Mouse (Mus musculus): Measurements from ENCODE around the gene Inpp5e. TPM values are rescaled to one million over a fixed set of nuclear protein-coding genes. Genes with fewer than 3 reads are reported as not detected.

Inpp5e gene
- total and polyA plus RNA-seq, 2 experiments, result 2.4 to 8.7 TPM

- Histone ChIP-seq H3K36me3 (ENCODE audit: control insufficient read depth, insufficient read depth, low read length) (peaks cover 33% of the 10 kb centered on the region), H3K4me1 (ENCODE audit: control insufficient read depth, insufficient read depth, low read length) (peaks cover 21% of the 10 kb centered on the region), H3K27me3 (ENCODE audit: control insufficient read depth, insufficient read depth, low read length) (no peaks in the 10 kb centered on the region), H3K79me2 (ENCODE audit: control insufficient read depth, insufficient read depth, low read length) (peaks cover 21% of the 10 kb centered on the region; the same call in 1 of the 2 replicates), H3K27ac (replicated peaks; ENCODE audit: insufficient read depth, low read depth, low read length) (peak overlapping the region; percentile 56), H3K9ac (ENCODE audit: low read depth, low read length) (no peak overlapping the region), H3K4me3 (ENCODE audit: insufficient read depth, low read depth, low read length) (no peak overlapping the region)
- WGBS, result 5% methylated on average over 5 of the region's 5 CpGs
- peak; percentile 100 for DNase-seq (ENCODE audit: extremely low read depth, low read depth, low spot score)
- TF ChIP-seq POLR2A (IDR thresholded peaks at IDR 0.05; ENCODE audit: extremely low read depth, insufficient read depth, low read length), result no peak
- no peak for TF ChIP-seq CTCF (IDR thresholded peaks at IDR 0.05; ENCODE audit: low read depth, low read length)
These were observed 2.0 kb upstream of the Inpp5e start for GRCm38 (mm10) chr2:26410931-26411411.

- Histone ChIP-seq H3K4me3 (ENCODE audit: insufficient read depth, low read depth, low read length) (no peak overlapping the region), H3K9ac (ENCODE audit: low read depth, low read length) (no peak overlapping the region), H3K4me1 (ENCODE audit: control insufficient read depth, insufficient read depth, low read length) (peaks cover 21% of the 10 kb centered on the region), H3K27me3 (ENCODE audit: control insufficient read depth, insufficient read depth, low read length) (no peaks in the 10 kb centered on the region), H3K79me2 (ENCODE audit: control insufficient read depth, insufficient read depth, low read length) (peaks cover 24% of the 10 kb centered on the region; the same call in 1 of the 2 replicates), H3K27ac (replicated peaks; ENCODE audit: insufficient read depth, low read depth, low read length) (no peak overlapping the region), H3K36me3 (ENCODE audit: control insufficient read depth, insufficient read depth, low read length) (peaks cover 25% of the 10 kb centered on the region)
- 81% methylated on average over 5 of the region's 5 CpGs for WGBS
- TF ChIP-seq CTCF (IDR thresholded peaks at IDR 0.05; ENCODE audit: low read depth, low read length) (no peak), POLR2A (IDR thresholded peaks at IDR 0.05; ENCODE audit: extremely low read depth, insufficient read depth, low read length) (no peak)
- DNase-seq (ENCODE audit: extremely low read depth, low read depth, low spot score), result no peak
These were observed 1.1 kb upstream of the Inpp5e start for GRCm38 (mm10) chr2:26410091-26410490.

- DNase-seq (ENCODE audit: extremely low read depth, low read depth, low spot score), result no peak
- Histone ChIP-seq H3K27ac (replicated peaks; ENCODE audit: insufficient read depth, low read depth, low read length) (no peak overlapping the region), H3K79me2 (ENCODE audit: control insufficient read depth, insufficient read depth, low read length) (peaks cover 27% of the 10 kb centered on the region; the same call in 1 of the 2 replicates), H3K9ac (ENCODE audit: low read depth, low read length) (no peak overlapping the region), H3K36me3 (ENCODE audit: control insufficient read depth, insufficient read depth, low read length) (peaks cover 23% of the 10 kb centered on the region), H3K27me3 (ENCODE audit: control insufficient read depth, insufficient read depth, low read length) (no peaks in the 10 kb centered on the region), H3K4me1 (ENCODE audit: control insufficient read depth, insufficient read depth, low read length) (peaks cover 21% of the 10 kb centered on the region), H3K4me3 (ENCODE audit: insufficient read depth, low read depth, low read length) (no peak overlapping the region)
- TF ChIP-seq POLR2A (IDR thresholded peaks at IDR 0.05; ENCODE audit: extremely low read depth, insufficient read depth, low read length), result no peak
- TF ChIP-seq CTCF (IDR thresholded peaks at IDR 0.05; ENCODE audit: low read depth, low read length), result no peak
- 60% methylated on average over 3 of the region's 3 CpGs for WGBS
These were observed 359 bp upstream of the Inpp5e start for GRCm38 (mm10) chr2:26409362-26409761.

GRCm38 (mm10) chr2:26403306-26403705, 5.7 kb downstream of the Inpp5e start:
- no peak for DNase-seq (ENCODE audit: extremely low read depth, low read depth, low spot score)
- H3K27ac ChIP-seq (replicated peaks; ENCODE audit: insufficient read depth, low read depth, low read length), result no peak overlapping the region
- no peak overlapping the region for H3K9ac ChIP-seq (ENCODE audit: low read depth, low read length)
- peaks cover 2% of the 10 kb centered on the region for H3K36me3 ChIP-seq (ENCODE audit: control insufficient read depth, insufficient read depth, low read length)
- TF ChIP-seq POLR2A (IDR thresholded peaks at IDR 0.05; ENCODE audit: extremely low read depth, insufficient read depth, low read length) (no peak), CTCF (IDR thresholded peaks at IDR 0.05; ENCODE audit: low read depth, low read length) (no peak)
- WGBS, result 68% methylated on average over 8 of the region's 8 CpGs
- H3K79me2 ChIP-seq (ENCODE audit: control insufficient read depth, insufficient read depth, low read length), result peaks cover 27% of the 10 kb centered on the region; the same call in 1 of the 2 replicates
- no peaks in the 10 kb centered on the region for H3K27me3 ChIP-seq (ENCODE audit: control insufficient read depth, insufficient read depth, low read length)
- no peak overlapping the region for H3K4me3 ChIP-seq (ENCODE audit: insufficient read depth, low read depth, low read length)
- peaks cover 21% of the 10 kb centered on the region for H3K4me1 ChIP-seq (ENCODE audit: control insufficient read depth, insufficient read depth, low read length)

- 86% methylated on average over 1 of the region's 1 CpGs for WGBS
- Histone ChIP-seq H3K79me2 (ENCODE audit: control insufficient read depth, insufficient read depth, low read length) (peaks cover 18% of the 10 kb centered on the region; the same call in 1 of the 2 replicates), H3K4me3 (ENCODE audit: insufficient read depth, low read depth, low read length) (no peak overlapping the region), H3K36me3 (ENCODE audit: control insufficient read depth, insufficient read depth, low read length) (peaks cover 6% of the 10 kb centered on the region), H3K9ac (ENCODE audit: low read depth, low read length) (no peak overlapping the region), H3K4me1 (ENCODE audit: control insufficient read depth, insufficient read depth, low read length) (peaks cover 14% of the 10 kb centered on the region), H3K27ac (replicated peaks; ENCODE audit: insufficient read depth, low read depth, low read length) (no peak overlapping the region), H3K27me3 (ENCODE audit: control insufficient read depth, insufficient read depth, low read length) (no peaks in the 10 kb centered on the region)
- DNase-seq (ENCODE audit: extremely low read depth, low read depth, low spot score), result no peak
- TF ChIP-seq CTCF (IDR thresholded peaks at IDR 0.05; ENCODE audit: low read depth, low read length) (no peak), POLR2A (IDR thresholded peaks at IDR 0.05; ENCODE audit: extremely low read depth, insufficient read depth, low read length) (no peak)
These were observed 6.7 kb downstream of the Inpp5e start for GRCm38 (mm10) chr2:26402265-26402664.

GRCm38 (mm10) chr2:26401023-26401422, 8.0 kb downstream of the Inpp5e start:
- Histone ChIP-seq H3K36me3 (ENCODE audit: control insufficient read depth, insufficient read depth, low read length) (peaks cover 17% of the 10 kb centered on the region), H3K9ac (ENCODE audit: low read depth, low read length) (no peak overlapping the region)

More at GRCm38 (mm10) chr2:26401023-26401422, 8.0 kb downstream of the Inpp5e start:
- peaks cover 7% of the 10 kb centered on the region; the same call in 1 of the 2 replicates for H3K79me2 ChIP-seq (ENCODE audit: control insufficient read depth, insufficient read depth, low read length)
- H3K27me3 ChIP-seq (ENCODE audit: control insufficient read depth, insufficient read depth, low read length), result no peaks in the 10 kb centered on the region
- H3K4me1 ChIP-seq (ENCODE audit: control insufficient read depth, insufficient read depth, low read length), result peaks cover 14% of the 10 kb centered on the region
- H3K27ac ChIP-seq (replicated peaks; ENCODE audit: insufficient read depth, low read depth, low read length), result no peak overlapping the region
- 95% methylated on average over 4 of the region's 4 CpGs for WGBS
- no peak for DNase-seq (ENCODE audit: extremely low read depth, low read depth, low spot score)
- no peak for TF ChIP-seq CTCF (IDR thresholded peaks at IDR 0.05; ENCODE audit: low read depth, low read length)
- no peak for TF ChIP-seq POLR2A (IDR thresholded peaks at IDR 0.05; ENCODE audit: extremely low read depth, insufficient read depth, low read length)
- H3K4me3 ChIP-seq (ENCODE audit: insufficient read depth, low read depth, low read length), result no peak overlapping the region
